Mouse (Mus musculus): ENCODE measurements at regions not wholly inside any gene's neighbourhood (a gene's known extent, or its start where the extent isn't known, plus 50 kb on each side); places are given as distances from the start of the nearest gene placed in this dataset.

GRCm38 (mm10) chr17:79414006-79414405 is 59.1 kb upstream of the Cdc42ep3 start:
- DNase-seq (ENCODE audit: low spot score in 2 of 2): no peak

GRCm38 (mm10) chr17:79417953-79418352 is 63.1 kb upstream of the Cdc42ep3 start:
- DNase-seq (ENCODE audit: low spot score in 2 of 2): no peak

GRCm38 (mm10) chr17:79421618-79422017 is 66.7 kb upstream of the Cdc42ep3 start:
- DNase-seq (ENCODE audit: low spot score in 2 of 2): no peak

GRCm38 (mm10) chr17:79439182-79439581 is 84.3 kb upstream of the Cdc42ep3 start:
- no peak for DNase-seq (ENCODE audit: low spot score in 2 of 2)

- DNase-seq (ENCODE audit: low spot score in 2 of 2): no peak
Observed at GRCm38 (mm10) chr17:79442507-79443115, 87.7 kb upstream of the Cdc42ep3 start.

GRCm38 (mm10) chr17:79447170-79447569 is 92.3 kb upstream of the Cdc42ep3 start:
- no peak for DNase-seq (ENCODE audit: low spot score in 2 of 2)

GRCm38 (mm10) chr17:79451141-79451860 is 96.4 kb upstream of the Cdc42ep3 start:
- no peak for DNase-seq (ENCODE audit: low spot score in 2 of 2)

- no peak for DNase-seq (ENCODE audit: low spot score in 2 of 2)
Observed at GRCm38 (mm10) chr17:79453825-79454224, 98.9 kb upstream of the Cdc42ep3 start.

- DNase-seq (ENCODE audit: low spot score in 2 of 2): no peak
Observed at GRCm38 (mm10) chr17:79454526-79454925, 99.6 kb upstream of the Cdc42ep3 start.

GRCm38 (mm10) chr17:79455229-79455628 is 100.3 kb upstream of the Cdc42ep3 start:
- no peak for DNase-seq (ENCODE audit: low spot score in 2 of 2)

- DNase-seq (ENCODE audit: low spot score in 2 of 2): no peak
Observed at GRCm38 (mm10) chr17:79457636-79458035, 102.7 kb upstream of the Cdc42ep3 start.

- no peak for DNase-seq (ENCODE audit: low spot score in 2 of 2)
Observed at GRCm38 (mm10) chr17:79461681-79462091, 106.8 kb upstream of the Cdc42ep3 start.

- DNase-seq (ENCODE audit: low spot score in 2 of 2): no peak
Observed at GRCm38 (mm10) chr17:79463074-79463694, 108.3 kb upstream of the Cdc42ep3 start.

GRCm38 (mm10) chr17:79465666-79466065 is 110.8 kb upstream of the Cdc42ep3 start:
- DNase-seq (ENCODE audit: low spot score in 2 of 2): no peak

GRCm38 (mm10) chr17:79471639-79472038 is 116.7 kb upstream of the Cdc42ep3 start:
- DNase-seq (ENCODE audit: low spot score in 2 of 2): no peak

GRCm38 (mm10) chr17:79472106-79472995 is 117.5 kb upstream of the Cdc42ep3 start:
- DNase-seq (ENCODE audit: low spot score in 2 of 2): no peak

GRCm38 (mm10) chr17:79476671-79477070 is 121.8 kb upstream of the Cdc42ep3 start:
- DNase-seq (ENCODE audit: low spot score in 2 of 2): no peak

- DNase-seq (ENCODE audit: low spot score in 2 of 2): no peak
Observed at GRCm38 (mm10) chr17:79481112-79481738, 126.3 kb upstream of the Cdc42ep3 start.

GRCm38 (mm10) chr17:79481936-79482335 is 127.0 kb upstream of the Cdc42ep3 start:
- no peak for DNase-seq (ENCODE audit: low spot score in 2 of 2)

GRCm38 (mm10) chr17:79485239-79485638 is 126.4 kb upstream of the Rmdn2 start:
- no peak for DNase-seq (ENCODE audit: low spot score in 2 of 2)

- DNase-seq (ENCODE audit: low spot score in 2 of 2): no peak
Observed at GRCm38 (mm10) chr17:79489306-79489705, 122.4 kb upstream of the Rmdn2 start.
